Mouse (Mus musculus) heart, embryonic 11.5 days (tissue): Measurements from ENCODE around the gene St6gal2. TPM values are rescaled to one million over a fixed set of nuclear protein-coding genes. Genes with fewer than 3 reads are reported as not detected.
A peak's percentile ranks its signal among the peaks of the same experiment; 100 is the strongest.

Experiments used
- ATAC-seq: fragments of 200-750 bp; cut with Nextera tagmentation; replicated peaks from 2 replicates; pipeline ENCODE4 v1.8.0; 2017; ENCODE audit warnings: moderate library complexity; ENCODE audit not compliant: insufficient number of reproducible peaks, low FRiP score, low TSS enrichment
- H3K27ac ChIP-seq: fragments of 300-500 bp; sonication (generic); 2 replicates; pipeline ENCODE4 v1.5.1; 2014; ENCODE audit warnings: mild to moderate bottlenecking, low read depth, low read length
- H3K27me3 ChIP-seq: fragments of 300-500 bp; sonication (generic); 2 replicates; pipeline ENCODE4 v1.6.1; 2014; ENCODE audit warnings: mild to moderate bottlenecking, low read length, mixed read lengths; ENCODE audit not compliant: control insufficient read depth, insufficient read depth
- H3K36me3 ChIP-seq: fragments of 300-500 bp; sonication (generic); 2 replicates; pipeline ENCODE4 v1.6.1; 2014; ENCODE audit warnings: mild to moderate bottlenecking, low read length, moderate library complexity, mixed read lengths; ENCODE audit not compliant: control insufficient read depth, insufficient read depth
- H3K4me1 ChIP-seq: fragments of 300-500 bp; sonication (generic); 2 replicates; pipeline ENCODE4 v1.6.1; 2014; ENCODE audit warnings: low read length; ENCODE audit not compliant: control insufficient read depth, insufficient read depth
- H3K4me2 ChIP-seq: fragments of 300-500 bp; sonication (generic); 2 replicates; pipeline ENCODE4 v1.6.1; 2014; ENCODE audit warnings: mild to moderate bottlenecking, moderate library complexity
- H3K4me3 ChIP-seq: fragments of 300-500 bp; sonication (generic); 2 replicates; pipeline ENCODE4 v1.5.1; 2014; ENCODE audit warnings: low read depth, low read length
- H3K9ac ChIP-seq: fragments of 300-500 bp; sonication (generic); 2 replicates; pipeline ENCODE4 v1.6.1; 2014; ENCODE audit warnings: mild to moderate bottlenecking, low read depth, low read length, moderate library complexity
- H3K9me3 ChIP-seq: fragments of 300-500 bp; sonication (generic); replicated peaks from 2 replicates; pipeline ENCODE4 v1.6.1; 2016; ENCODE audit warnings: low read length; ENCODE audit not compliant: control insufficient read depth
- WGBS: fragments of 180-500 bp; shearing (Covaris S2); extraction: QIAGEN DNeasy Blood & Tissue Kit; methylation state at CpG from one replicate; pipeline ENCODE4 v1.1.7; 2014; ENCODE audit not compliant: insufficient replicate concordance; 5-methylcytosine and 5-hydroxymethylcytosine counted together
- polyA plus RNA-seq: library from polyadenylated mRNA; unstranded; fragments of >200 nt; fragmentation: Nextera tagmentation; extraction: Ambion mirVana; gene quantifications from 2 replicates; pipeline ENCODE4 v1.2.1, GENCODE M21; 2014

St6gal2 gene
- 0.96 and 1.2 TPM in 2 replicates for polyA plus RNA-seq

DNA sequence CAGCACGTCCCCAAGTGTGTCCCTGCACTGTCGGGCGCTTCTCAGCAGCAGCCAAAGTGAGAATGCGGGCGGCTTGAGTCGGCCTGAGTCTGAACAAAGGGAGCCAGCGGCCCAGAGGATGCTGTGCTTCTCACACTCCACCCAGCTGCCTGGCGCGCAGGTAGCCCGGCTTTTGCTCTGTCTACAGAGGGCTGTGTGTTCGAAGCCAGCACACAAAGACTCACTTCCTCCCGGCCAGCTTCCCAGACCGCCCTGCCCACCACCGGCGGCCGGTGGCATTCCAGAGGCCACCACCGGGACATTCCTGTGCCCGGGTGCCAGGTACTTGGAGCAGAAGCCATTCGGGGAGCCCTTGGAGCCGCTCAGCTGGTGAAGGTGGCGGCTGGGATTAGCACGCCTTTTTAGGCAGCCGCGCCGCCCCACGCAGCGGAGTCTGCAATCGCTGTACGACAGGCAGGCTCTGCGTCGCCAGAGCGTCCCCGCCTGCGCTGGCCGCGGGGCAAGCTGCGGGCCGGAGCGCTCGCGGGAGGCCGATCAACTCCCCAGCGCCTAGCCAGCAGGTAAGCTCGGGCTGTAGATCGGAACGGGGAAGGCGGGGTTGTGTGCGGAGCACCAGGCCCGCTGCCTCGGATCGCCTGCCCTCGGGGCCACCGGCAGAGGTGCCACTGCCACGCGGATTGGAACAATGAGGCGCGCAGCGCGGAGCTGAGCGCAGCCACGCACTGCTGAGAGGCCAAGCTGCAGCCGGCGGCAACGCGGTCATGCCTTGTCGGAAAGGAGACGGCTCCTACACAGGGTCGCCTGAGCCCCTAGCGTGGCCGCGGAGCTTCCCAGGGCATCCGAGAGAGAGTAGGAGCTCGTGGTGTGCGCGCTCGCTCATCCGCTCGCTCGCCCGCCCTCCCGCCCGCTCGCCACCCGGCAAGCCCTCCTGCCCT lies at the start of gene St6gal2:
Gene St6gal2 (plus strand): TSS at position 133 of the 935 bp plus-strand sequence.
- H3K36me3 ChIP-seq = no peaks in the 10 kb centered on the region
- H3K27me3 ChIP-seq = peaks cover 33% of the 10 kb centered on the region
- H3K27ac ChIP-seq = no peak within 1 kb of the TSS
- under 1% methylated on average over 79 of the region's 84 CpGs for WGBS
- peaks cover 5% of the 10 kb centered on the region; the same call in 1 of the 2 replicates for H3K4me1 ChIP-seq
- peak within 1 kb of the TSS; percentile 82 for H3K4me2 ChIP-seq
- H3K4me3 ChIP-seq = peak within 1 kb of the TSS; percentile 58
- peak within 1 kb of the TSS; percentile 53 for H3K9ac ChIP-seq
- ATAC-seq = peak; percentile 55
- no peaks in the 10 kb centered on the region for H3K9me3 ChIP-seq

- Histone ChIP-seq H3K4me3 (no peak overlapping the region), H3K4me2 (no peak overlapping the region), H3K27ac (no peak overlapping the region), H3K4me1 (no peaks in the 10 kb centered on the region), H3K27me3 (no peaks in the 10 kb centered on the region), H3K9ac (no peak overlapping the region), H3K36me3 (no peaks in the 10 kb centered on the region), H3K9me3 (no peaks in the 10 kb centered on the region)
- 81% methylated on average over 2 of the region's 2 CpGs for WGBS
- ATAC-seq = no peak
These were observed 39.1 kb upstream of the St6gal2 start for GRCm38 (mm10) chr17:55406043-55406442.

- Histone ChIP-seq H3K36me3 (no peaks in the 10 kb centered on the region), H3K27me3 (no peaks in the 10 kb centered on the region), H3K4me2 (no peak overlapping the region), H3K27ac (no peak overlapping the region), H3K4me1 (no peaks in the 10 kb centered on the region), H3K4me3 (no peak overlapping the region), H3K9me3 (no peaks in the 10 kb centered on the region), H3K9ac (no peak overlapping the region)
- WGBS = 74% methylated on average over 2 of the region's 2 CpGs
- no peak for ATAC-seq
These were observed 28.7 kb upstream of the St6gal2 start for GRCm38 (mm10) chr17:55416519-55416918.

GRCm38 (mm10) chr17:55446185-55446527 lies 974 bp downstream of the St6gal2 start:
- Histone ChIP-seq H3K9me3 (no peaks in the 10 kb centered on the region), H3K36me3 (no peaks in the 10 kb centered on the region), H3K9ac (peak overlapping the region; percentile 53; the same call in 1 of the 2 replicates), H3K27ac (no peak overlapping the region), H3K4me1 (peaks cover 5% of the 10 kb centered on the region; the same call in 1 of the 2 replicates), H3K4me3 (peak overlapping the region; percentile 58), H3K27me3 (peaks cover 33% of the 10 kb centered on the region), H3K4me2 (peak overlapping the region; percentile 82)
- 3% methylated on average over 6 of the region's 6 CpGs for WGBS
- ATAC-seq = 0 out of 2 replicates have a peak, but pooled peaks have one; percentile 7

GRCm38 (mm10) chr17:55446698-55447097 lies 1.5 kb downstream of the St6gal2 start:
- no peak overlapping the region for H3K4me3 ChIP-seq
- peaks cover 5% of the 10 kb centered on the region; the same call in 1 of the 2 replicates for H3K4me1 ChIP-seq
- peaks cover 33% of the 10 kb centered on the region for H3K27me3 ChIP-seq
- no peaks in the 10 kb centered on the region for H3K9me3 ChIP-seq
- H3K27ac ChIP-seq = no peak overlapping the region
- no peak overlapping the region for H3K9ac ChIP-seq
- ATAC-seq = no peak
- H3K4me2 ChIP-seq = no peak overlapping the region
- 38% methylated on average over 4 of the region's 4 CpGs for WGBS
- no peaks in the 10 kb centered on the region for H3K36me3 ChIP-seq

GRCm38 (mm10) chr17:55450943-55451342 lies 5.8 kb downstream of the St6gal2 start:
- peaks cover 16% of the 10 kb centered on the region for H3K27me3 ChIP-seq
- no peak overlapping the region for H3K4me3 ChIP-seq
- H3K27ac ChIP-seq = no peak overlapping the region
- H3K4me1 ChIP-seq = peaks cover 3% of the 10 kb centered on the region; the same call in 1 of the 2 replicates
- H3K9ac ChIP-seq = no peak overlapping the region
- H3K4me2 ChIP-seq = no peak overlapping the region
- H3K36me3 ChIP-seq = no peaks in the 10 kb centered on the region
- H3K9me3 ChIP-seq = no peaks in the 10 kb centered on the region
- WGBS = 63% methylated on average over 2 of the region's 2 CpGs
- ATAC-seq = no peak

GRCm38 (mm10) chr17:55454487-55454886 lies 9.3 kb downstream of the St6gal2 start:
- Histone ChIP-seq H3K4me3 (no peak overlapping the region), H3K4me2 (no peak overlapping the region), H3K27me3 (no peaks in the 10 kb centered on the region), H3K9me3 (no peaks in the 10 kb centered on the region), H3K9ac (no peak overlapping the region), H3K36me3 (no peaks in the 10 kb centered on the region), H3K27ac (no peak overlapping the region), H3K4me1 (no peaks in the 10 kb centered on the region)
- no peak for ATAC-seq
- 60% methylated on average over 3 of the region's 3 CpGs for WGBS

GRCm38 (mm10) chr17:55460187-55460586 lies 15.0 kb downstream of the St6gal2 start:
- no peak for ATAC-seq
- Histone ChIP-seq H3K4me2 (no peak overlapping the region), H3K9ac (no peak overlapping the region), H3K4me1 (no peaks in the 10 kb centered on the region), H3K27ac (no peak overlapping the region), H3K9me3 (no peaks in the 10 kb centered on the region), H3K4me3 (no peak overlapping the region), H3K27me3 (no peaks in the 10 kb centered on the region), H3K36me3 (no peaks in the 10 kb centered on the region)
- WGBS = 62% methylated on average over 1 of the region's 1 CpGs
